Mouse (Mus musculus) intestine, postnatal 0 days (tissue): ENCODE data around the gene Ext2. TPM values are rescaled to one million over a fixed set of nuclear protein-coding genes. Genes with fewer than 3 reads are reported as not detected.

ENCODE experiments used
- ATAC-seq: fragments of 200-750 bp; cut with Nextera tagmentation; 2 replicates; pipeline ENCODE4 v1.8.0; 2017; ENCODE audit warnings: mild to moderate bottlenecking, moderate TSS enrichment, moderate library complexity
- H3K27ac ChIP-seq: fragments of 300-500 bp; sonication (generic); 2 replicates; pipeline ENCODE4 v1.5.1; 2014; ENCODE audit warnings: mild to moderate bottlenecking, low read depth, low read length, moderate library complexity
- H3K27me3 ChIP-seq: fragments of 300-500 bp; sonication (generic); replicated peaks from 2 replicates; pipeline ENCODE4 v1.6.1; 2014; ENCODE audit warnings: low read length, mixed read lengths; ENCODE audit not compliant: control insufficient read depth, insufficient read depth
- H3K36me3 ChIP-seq: fragments of 300-500 bp; sonication (generic); 2 replicates; pipeline ENCODE4 v1.6.1; 2014; ENCODE audit warnings: mild to moderate bottlenecking, moderate library complexity; ENCODE audit not compliant: control insufficient read depth, insufficient read depth
- H3K4me1 ChIP-seq: fragments of 300-500 bp; sonication (generic); replicated peaks from 2 replicates; pipeline ENCODE4 v1.6.1; 2014; ENCODE audit warnings: antibody characterized with exemption, low read length, mixed read lengths; ENCODE audit not compliant: control insufficient read depth, insufficient read depth
- H3K4me2 ChIP-seq: fragments of 300-500 bp; sonication (generic); replicated peaks from 2 replicates; pipeline ENCODE4 v1.6.1; 2014; ENCODE audit warnings: low read depth, mild to moderate bottlenecking, moderate library complexity
- H3K4me3 ChIP-seq: fragments of 300-500 bp; sonication (generic); 2 replicates; pipeline ENCODE4 v1.5.1; 2014; ENCODE audit warnings: low read depth, low read length
- H3K9ac ChIP-seq: fragments of 300-500 bp; sonication (generic); 2 replicates; pipeline ENCODE4 v1.6.1; 2014; ENCODE audit warnings: mild to moderate bottlenecking, low read depth, low read length
- H3K9me3 ChIP-seq: fragments of 300-500 bp; sonication (generic); 2 replicates; pipeline ENCODE4 v1.6.1; 2016; ENCODE audit warnings: mixed run types; ENCODE audit not compliant: control insufficient read depth
- CTCF ChIP-seq: sonication (generic); IDR thresholded peaks from 2 replicates; pipeline ENCODE4 v1.5.1; 2016; ENCODE audit warnings: low read depth, mild to moderate bottlenecking, control low read depth, antibody characterized with exemption, moderate library complexity
- WGBS: fragments of 180-500 bp; shearing (Covaris S2); extraction: QIAGEN DNeasy Blood & Tissue Kit; methylation state at CpG from one replicate; pipeline ENCODE4 v1.1.7; 2014; 5-methylcytosine and 5-hydroxymethylcytosine counted together
- polyA plus RNA-seq: library from polyadenylated mRNA; unstranded; fragments of >200 nt; fragmentation: Nextera tagmentation; extraction: Ambion mirVana; gene quantifications from 2 replicates; pipeline ENCODE4 v1.2.1, GENCODE M21; 2015

The Ext2 gene
- polyA plus RNA-seq, 1 experiment from 2014 or later = 40.8 TPM

- Histone ChIP-seq H3K27me3 (no peaks in the 10 kb centered on the region), H3K4me2 (no peak overlapping the region), H3K4me3 (no peak overlapping the region), H3K9ac (no peak overlapping the region), H3K4me1 (no peaks in the 10 kb centered on the region), H3K27ac (no peak overlapping the region), H3K36me3 (no peaks in the 10 kb centered on the region), H3K9me3 (no peaks in the 10 kb centered on the region)
- WGBS = 62% methylated on average over 6 of the region's 6 CpGs
- TF ChIP-seq CTCF = no peak
- no peak for ATAC-seq
Observed at GRCm38 (mm10) chr2:93659705-93660308, 162.6 kb downstream of the Ext2 start.

DNA sequence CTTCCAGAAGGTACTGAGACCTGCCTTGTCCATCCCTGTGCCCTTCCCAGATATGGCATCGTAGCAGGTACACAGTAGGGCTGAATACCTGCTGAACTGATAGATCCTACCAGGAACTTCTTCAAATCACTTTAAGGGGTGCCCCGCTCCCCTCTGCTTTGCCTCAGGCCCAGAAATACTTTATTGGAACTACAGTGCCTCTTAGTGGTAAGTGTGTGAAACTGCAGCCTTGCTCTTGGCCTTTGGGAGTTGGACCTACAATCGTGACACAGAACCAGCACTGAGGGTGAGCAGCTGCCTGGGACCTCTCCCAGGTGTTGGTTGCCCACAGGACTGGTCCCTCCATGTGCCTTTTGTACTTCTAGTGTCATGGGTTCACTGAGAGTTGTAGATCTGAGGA lies 163.4 kb downstream of the Ext2 start:
- Histone ChIP-seq H3K27ac (no peak overlapping the region), H3K4me3 (no peak overlapping the region), H3K4me2 (no peak overlapping the region), H3K9me3 (no peaks in the 10 kb centered on the region), H3K4me1 (no peaks in the 10 kb centered on the region), H3K9ac (no peak overlapping the region), H3K27me3 (no peaks in the 10 kb centered on the region), H3K36me3 (no peaks in the 10 kb centered on the region)
- TF ChIP-seq CTCF = peak; percentile 82
- 43% methylated on average over 3 of the region's 3 CpGs for WGBS
- no peak for ATAC-seq

DNA sequence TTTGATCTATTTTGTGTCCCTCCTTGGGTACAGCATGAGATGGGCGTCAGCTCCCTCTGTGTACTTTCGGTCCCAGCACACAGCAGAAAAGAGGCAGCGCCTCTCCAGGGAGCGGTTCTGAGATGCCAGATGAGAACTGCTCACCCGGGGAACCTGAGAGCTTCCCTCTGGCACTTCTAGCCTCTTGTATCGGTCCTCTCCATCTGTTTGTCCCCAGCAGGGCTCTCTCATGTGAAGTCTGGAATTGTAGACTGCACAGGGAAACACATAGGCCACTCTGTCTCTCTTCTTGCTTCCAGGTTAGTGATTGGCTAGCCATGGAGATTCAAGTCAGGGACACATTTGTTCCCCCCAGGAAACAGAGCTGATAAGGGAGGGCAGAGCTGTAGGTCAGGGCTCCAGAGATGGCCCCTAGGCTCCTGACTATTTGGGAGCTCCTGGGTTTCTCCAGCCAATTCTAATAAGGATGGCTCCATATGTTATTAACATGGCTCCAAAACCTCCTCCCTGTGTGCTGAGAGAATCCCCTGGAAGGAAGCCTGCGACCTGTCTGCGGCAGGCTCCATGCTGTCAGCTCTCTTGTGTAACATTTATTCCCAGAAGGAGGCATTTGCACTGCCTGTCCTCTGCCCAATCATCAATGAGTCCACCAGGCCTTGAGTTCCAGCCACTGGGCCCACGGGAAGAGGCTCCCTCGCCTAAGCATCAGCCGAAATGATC lies 167.9 kb downstream of the Ext2 start:
- Histone ChIP-seq H3K4me1 (no peaks in the 10 kb centered on the region), H3K36me3 (no peaks in the 10 kb centered on the region), H3K9ac (no peak overlapping the region), H3K27me3 (peaks cover 19% of the 10 kb centered on the region), H3K4me3 (no peak overlapping the region), H3K4me2 (no peak overlapping the region), H3K9me3 (no peaks in the 10 kb centered on the region), H3K27ac (no peak overlapping the region)
- WGBS = 70% methylated on average over 11 of the region's 11 CpGs
- TF ChIP-seq CTCF = no peak
- no peak for ATAC-seq

DNA sequence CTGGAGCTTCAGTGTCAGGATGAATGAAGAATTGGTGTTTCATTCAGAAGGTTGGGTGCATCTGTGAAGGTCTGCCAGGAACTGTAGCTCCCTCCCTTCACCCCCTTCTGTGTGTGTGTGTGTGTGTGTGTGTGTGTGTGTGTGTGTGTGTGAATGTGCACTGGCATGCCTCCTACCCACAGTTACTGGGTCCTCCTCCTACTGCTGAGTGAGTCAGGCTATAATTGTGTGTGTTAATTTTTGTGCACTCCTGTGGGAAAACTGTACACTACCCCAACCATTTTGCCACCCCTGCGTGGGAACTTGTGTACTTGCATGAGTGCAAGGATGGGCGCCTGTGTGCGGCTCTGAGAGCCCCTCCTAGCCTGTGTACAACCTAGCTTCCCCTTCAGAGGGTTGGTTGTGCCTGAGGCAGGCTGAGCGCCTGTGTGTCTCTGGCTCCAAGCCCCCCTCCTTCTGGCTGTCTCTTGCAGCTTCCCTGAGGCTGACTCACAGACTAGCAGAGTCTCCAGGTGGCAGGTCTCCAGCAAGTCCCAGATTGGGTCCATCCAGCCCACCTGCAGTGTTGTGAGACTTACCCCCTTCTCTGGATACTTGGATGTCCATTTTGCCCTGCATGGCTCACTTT lies 173.0 kb downstream of the Ext2 start:
- no peak overlapping the region for H3K4me2 ChIP-seq
- ATAC-seq = no peak
- TF ChIP-seq CTCF = no peak
- no peaks in the 10 kb centered on the region for H3K4me1 ChIP-seq
- no peaks in the 10 kb centered on the region for H3K36me3 ChIP-seq
- H3K9me3 ChIP-seq = no peaks in the 10 kb centered on the region
- H3K27ac ChIP-seq = no peak overlapping the region
- H3K4me3 ChIP-seq = no peak overlapping the region
- H3K9ac ChIP-seq = no peak overlapping the region
- WGBS = 40% methylated on average over 4 of the region's 4 CpGs
- H3K27me3 ChIP-seq = peaks cover 67% of the 10 kb centered on the region

DNA sequence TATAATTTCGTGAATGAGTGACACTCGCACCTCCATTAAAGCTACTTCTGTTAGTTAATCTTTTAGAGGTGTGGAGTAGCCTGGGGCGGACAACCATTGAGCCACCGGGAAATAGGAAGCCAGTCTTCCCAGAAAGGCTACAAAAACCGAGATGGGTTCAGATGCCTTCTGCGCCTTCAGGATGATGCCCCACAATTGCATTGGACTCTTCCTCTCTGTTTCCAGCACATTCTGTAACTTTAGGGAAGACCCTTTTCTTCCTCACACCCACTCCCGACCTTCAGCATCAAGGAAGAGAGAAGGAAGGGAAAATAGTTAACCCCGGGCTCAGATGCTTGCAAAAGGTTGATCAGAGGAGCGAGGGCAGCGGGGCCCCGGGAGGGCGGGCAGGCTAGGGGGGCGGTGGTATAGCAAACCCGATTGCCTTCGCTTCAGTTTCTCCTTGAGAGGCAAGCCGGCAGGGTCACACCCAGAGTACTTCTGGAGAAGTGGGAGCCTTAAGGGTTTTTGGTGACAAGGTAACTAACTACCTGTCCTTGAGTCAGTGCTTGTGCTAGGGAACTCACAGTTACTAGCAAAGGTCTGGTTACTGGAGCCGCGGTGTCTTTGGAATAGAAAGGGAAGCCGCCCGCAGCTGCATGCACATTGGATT lies 174.3 kb downstream of the Ext2 start:
- ATAC-seq = no peak
- Histone ChIP-seq H3K9ac (no peak overlapping the region), H3K27me3 (peaks cover 80% of the 10 kb centered on the region), H3K4me1 (0 out of 2 replicates have a peak, but pooled peaks cover 4% of the 10 kb centered on the region), H3K9me3 (no peaks in the 10 kb centered on the region), H3K27ac (no peak overlapping the region), H3K36me3 (no peaks in the 10 kb centered on the region), H3K4me2 (no peak overlapping the region), H3K4me3 (no peak overlapping the region)
- TF ChIP-seq CTCF = no peak
- 3% methylated on average over 20 of the region's 20 CpGs for WGBS
